Mouse (Mus musculus) cerebellum, postnatal 10 days (tissue): ENCODE measurements around the gene 4921524J17Rik.
A peak's percentile ranks its signal among the peaks of the same experiment; 100 is the strongest.

ENCODE experiments used
- DNase-seq, 2 experiments: peaks; one replicate each; pipeline ENCODE4 v3.0.0; 2021; ENCODE audit warnings: mixed read lengths in 2 of 2

4921524J17Rik gene

DNA sequence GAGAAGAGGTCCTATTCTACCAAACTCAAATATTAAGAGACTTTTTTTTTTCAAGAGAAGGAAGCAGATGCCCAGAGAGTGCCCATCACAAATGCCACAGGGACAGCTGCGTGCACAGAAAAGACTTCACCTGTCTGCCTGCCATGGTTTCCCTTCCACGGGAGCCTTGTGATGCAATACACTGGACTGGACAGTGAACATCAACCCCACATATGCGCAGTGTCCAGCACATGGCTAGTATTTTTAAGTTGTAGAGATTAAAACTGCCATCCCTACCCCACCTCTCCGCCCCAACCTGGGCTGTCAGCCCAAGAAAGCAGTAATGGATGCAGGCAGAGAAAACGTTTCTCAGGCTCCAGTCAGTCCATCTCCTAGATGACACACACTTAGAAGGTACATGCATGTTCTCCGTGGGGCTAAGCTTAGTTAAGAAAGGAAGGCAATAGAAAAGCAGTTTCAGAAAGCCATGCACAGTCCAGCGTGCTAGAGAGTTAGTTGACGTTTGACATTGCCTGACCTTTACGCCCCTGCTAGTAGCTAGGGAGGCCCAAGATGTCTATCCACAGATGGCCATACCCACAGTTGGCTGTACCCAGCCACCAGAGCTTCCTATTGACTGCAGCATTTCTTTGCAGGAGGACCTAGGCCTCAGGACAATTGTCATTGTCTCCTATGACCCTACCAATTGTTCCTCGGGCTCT lies 52.4 kb downstream of the 4921524J17Rik start:
- no peak for DNase-seq

- DNase-seq: no peak
Observed at GRCm38 (mm10) chr8:85379142-85379781, 53.4 kb downstream of the 4921524J17Rik start.

DNA sequence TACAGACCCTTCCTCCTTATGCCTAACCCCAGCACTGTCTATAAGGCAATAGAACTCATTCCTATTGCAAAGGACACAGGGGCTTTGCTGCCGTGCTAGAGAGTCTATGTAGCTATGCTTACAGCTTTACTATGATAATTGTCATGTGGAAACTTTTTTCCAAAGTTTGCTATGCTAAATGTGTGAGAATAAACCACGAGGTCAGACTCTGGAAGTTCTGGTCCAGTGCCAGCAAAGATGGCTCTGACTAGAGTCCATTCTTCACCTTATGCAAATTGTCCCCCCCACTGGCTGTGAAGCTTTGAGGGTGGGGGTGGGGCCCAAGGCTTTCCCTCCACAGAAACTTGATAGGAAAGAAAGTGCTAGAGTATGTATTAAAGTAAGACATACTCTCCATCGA lies 56.1 kb downstream of the 4921524J17Rik start:
- peak in 1 of 2 experiments; percentile 9 for DNase-seq

- no peak for DNase-seq
Observed at GRCm38 (mm10) chr8:85374286-85374685, 58.3 kb downstream of the 4921524J17Rik start.

- no peak for DNase-seq
Observed at GRCm38 (mm10) chr8:85373435-85374039, 59.1 kb downstream of the 4921524J17Rik start.

GRCm38 (mm10) chr8:85372465-85372839 lies 60.2 kb downstream of the 4921524J17Rik start:
- DNase-seq: no peak

GRCm38 (mm10) chr8:85371736-85372464 lies 60.7 kb downstream of the 4921524J17Rik start:
- no peak for DNase-seq

DNA sequence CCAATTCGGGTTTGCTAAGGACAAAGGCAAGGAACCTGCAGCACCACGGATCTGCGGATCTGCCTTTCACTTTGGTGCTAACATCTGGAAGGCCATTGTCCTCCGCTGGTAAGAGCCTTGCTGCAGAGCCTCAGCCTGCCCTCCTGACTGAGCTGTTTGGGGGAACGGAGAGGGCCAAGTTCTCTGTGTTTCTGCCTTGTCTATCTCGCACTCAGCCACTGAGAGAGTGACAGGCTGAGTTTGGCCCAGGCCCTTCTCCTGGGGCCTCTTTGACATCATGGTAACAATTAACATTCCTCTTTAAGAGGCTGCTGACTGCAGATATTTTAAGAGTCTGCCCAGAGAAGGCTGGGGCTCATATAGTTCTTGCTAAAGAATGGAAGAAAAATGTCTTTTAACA lies 67.5 kb downstream of the 4921524J17Rik start:
- no peak for DNase-seq

GRCm38 (mm10) chr8:85364628-85365027 lies 68.0 kb downstream of the 4921524J17Rik start:
- peak; percentile 31 to 32 for DNase-seq

DNA sequence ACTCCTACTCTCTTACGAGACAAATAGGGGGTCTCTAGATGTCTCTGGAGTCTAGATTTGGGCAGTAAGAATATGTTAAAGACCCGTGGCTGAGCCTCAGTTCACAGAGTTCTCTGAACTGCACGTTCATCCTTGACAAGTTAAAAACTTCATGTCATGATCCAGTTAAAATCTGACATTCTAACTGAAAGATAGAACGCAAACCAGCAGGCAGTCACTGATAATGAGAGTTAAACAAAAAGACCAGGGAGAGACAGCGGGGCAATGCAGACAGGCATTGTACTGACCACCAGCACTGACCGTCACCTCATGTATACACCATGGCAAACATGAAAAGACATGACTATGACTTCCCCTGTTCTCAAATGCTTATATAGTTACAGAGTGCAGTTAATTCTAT lies 69.2 kb downstream of the 4921524J17Rik start:
- DNase-seq: no peak

DNA sequence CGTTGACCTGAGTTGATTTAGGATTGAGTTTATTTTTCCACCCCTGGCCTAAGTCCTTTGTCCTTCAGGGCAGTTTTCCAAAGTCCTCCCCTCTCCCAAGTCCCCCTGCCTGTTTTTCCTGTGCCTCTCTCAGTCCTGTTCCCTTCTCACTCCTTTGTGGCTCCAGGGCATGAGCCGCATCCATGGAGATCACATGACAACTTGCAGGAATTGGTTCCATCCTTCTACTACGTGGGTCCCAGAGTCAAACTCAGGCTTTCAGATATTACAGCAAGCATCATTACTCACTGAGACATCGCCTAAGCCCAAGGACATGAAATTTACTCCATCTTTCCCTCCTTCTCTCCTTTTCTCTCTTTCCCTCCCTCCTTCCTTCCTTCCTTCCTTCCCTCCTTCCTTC lies 70.4 kb downstream of the 4921524J17Rik start:
- DNase-seq: no peak
